Mouse (Mus musculus): Measurements from ENCODE around the gene Guca2a.

- TF ChIP-seq POLR2A (IDR thresholded peaks at IDR 0.05; ENCODE audit: borderline replicate concordance, low read depth, low read length) (no peak), CTCF (IDR thresholded peaks at IDR 0.05; ENCODE audit: low read depth, low read length) (no peak)
Observed at GRCm38 (mm10) chr4:119682596-119682995, 45.1 kb downstream of the Guca2a start.
